ENCODE assay signal across 8 mouse cellular contexts in the genomic region with DNA sequence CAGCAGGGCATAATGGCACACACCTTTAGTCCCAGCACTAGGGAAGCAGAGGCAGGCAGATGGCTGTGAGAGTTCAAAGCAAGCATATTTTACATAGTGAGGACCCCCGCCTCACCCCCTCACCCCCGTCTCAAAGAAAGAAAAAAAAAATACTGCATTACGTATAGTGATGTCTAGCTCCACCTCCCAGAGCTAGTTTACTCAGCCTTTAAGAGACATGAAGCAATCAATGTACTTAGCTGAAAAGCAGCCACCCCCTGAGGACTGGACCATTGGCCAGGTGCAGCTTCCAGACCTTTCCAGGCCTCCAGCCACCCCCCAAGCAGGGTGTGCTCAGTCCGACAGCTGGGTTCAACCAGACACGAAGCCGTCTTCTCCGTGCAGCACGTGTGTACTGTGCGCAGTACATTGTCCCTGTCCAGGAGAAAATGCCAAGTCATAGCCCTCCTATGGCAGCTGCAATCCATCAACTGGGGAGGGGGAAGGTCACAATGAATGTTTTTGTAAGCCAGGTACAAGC. TPM values are rescaled to one million over a fixed set of nuclear protein-coding genes. Genes with fewer than 3 reads are reported as not detected.
DNase-seq lines count a peak whose midpoint lies in the region; ATAC-seq and TF ChIP-seq lines count a peak whose summit lies in the region.

No protein-coding gene starts in this region.

- no peaks in the 10 kb centered on the region for H3K27me3 ChIP-seq in E14TG2a.4 (ENCODE audit: insufficient read depth, low read length)
- H3K27me3 ChIP-seq in heart, embryonic 16.5 days (ENCODE audit: control insufficient read depth, insufficient read depth, low read length), result no peaks in the 10 kb centered on the region
- peaks cover 35% of the 10 kb centered on the region; the same call in 1 of the 2 replicates for H3K27me3 ChIP-seq in limb, embryonic 10.5 days (ENCODE audit: low read depth, poor library complexity, severe bottlenecking)
- H3K27me3 ChIP-seq in megakaryocyte, embryonic 14.5 days (replicated peaks), result peaks cover 4% of the 10 kb centered on the region

- H3K4me2 ChIP-seq in heart, embryonic 16.5 days (ENCODE audit: low read depth, low read length), result peak overlapping the region; percentile 70

- TF ChIP-seq CTCF in E14TG2a.4 (conservative IDR thresholded peaks at IDR 0.05; ENCODE audit: low read length), result no peak

- ATAC-seq in heart, embryonic 16.5 days (replicated peaks; ENCODE audit: extremely low read depth, insufficient read depth, low FRiP score), result peak; percentile 73; the same call in 1 of the 2 replicates

- 38% methylated on average over 9 of the region's 9 CpGs for WGBS in heart, embryonic 16.5 days
- 52% methylated on average over 9 of the region's 9 CpGs for WGBS in limb, embryonic 10.5 days

- peak; percentile 50 for DNase-seq in NIH3T3 (ENCODE audit: low read depth)
- DNase-seq in embryo, embryonic 9.5 days (ENCODE audit: extremely low spot score), result peak; percentile 28
- DNase-seq in limb, embryonic 10.5 days (ENCODE audit: low spot score), result peak; percentile 31
- peak; percentile 7 for DNase-seq in thymus, postnatal 0 days (ENCODE audit: low spot score)
- no peak for DNase-seq in natural killer cell, adult 2 months (ENCODE audit: low spot score in 2 of 2)

- H3K36me3 ChIP-seq in E14TG2a.4 (ENCODE audit: insufficient read depth, low read length), result no peaks in the 10 kb centered on the region
- H3K36me3 ChIP-seq in heart, embryonic 16.5 days (ENCODE audit: control insufficient read depth, insufficient read depth), result no peaks in the 10 kb centered on the region
- H3K36me3 ChIP-seq in limb, embryonic 10.5 days, result no peaks in the 10 kb centered on the region
- no peaks in the 10 kb centered on the region for H3K36me3 ChIP-seq in megakaryocyte, embryonic 14.5 days (replicated peaks; ENCODE audit: low read length)

- H3K9ac ChIP-seq in heart, embryonic 16.5 days (ENCODE audit: low read length), result peak overlapping the region; percentile 15

- no peaks in the 10 kb centered on the region for H3K9me3 ChIP-seq in E14TG2a.4 (ENCODE audit: low read length)
- no peaks in the 10 kb centered on the region for H3K9me3 ChIP-seq in heart, embryonic 16.5 days (replicated peaks; ENCODE audit: control insufficient read depth, low read length)
- H3K9me3 ChIP-seq in limb, embryonic 10.5 days (replicated peaks), result no peaks in the 10 kb centered on the region
- no peaks in the 10 kb centered on the region for H3K9me3 ChIP-seq in megakaryocyte, embryonic 14.5 days

- peak overlapping the region; percentile 64 for H3K4me3 ChIP-seq in E14TG2a.4 (replicated peaks; ENCODE audit: low read length)
- peak overlapping the region; percentile 51 for H3K4me3 ChIP-seq in heart, embryonic 16.5 days (ENCODE audit: low read length)
- H3K4me3 ChIP-seq in limb, embryonic 10.5 days, result peak overlapping the region; percentile 50
- H3K4me3 ChIP-seq in megakaryocyte, embryonic 14.5 days (replicated peaks), result peak overlapping the region; percentile 86

- H3K4me1 ChIP-seq in E14TG2a.4 (replicated peaks; ENCODE audit: low read depth, low read length), result peaks cover 10% of the 10 kb centered on the region
- no peaks in the 10 kb centered on the region for H3K4me1 ChIP-seq in heart, embryonic 16.5 days (ENCODE audit: control insufficient read depth, insufficient read depth, low read length)
- 0 out of 2 replicates have a peak, but pooled peaks cover 6% of the 10 kb centered on the region for H3K4me1 ChIP-seq in limb, embryonic 10.5 days
- peaks cover 4% of the 10 kb centered on the region; the same call in 1 of the 2 replicates for H3K4me1 ChIP-seq in megakaryocyte, embryonic 14.5 days

- H3K27ac ChIP-seq in heart, embryonic 16.5 days (ENCODE audit: low read length), result peak overlapping the region; percentile 89
- H3K27ac ChIP-seq in limb, embryonic 10.5 days, result peak overlapping the region; percentile 87

RNA-seq across cellular contexts. Expression of a gene that starts 24.0 kb away (rescaled TPM):
- 447 and 497 TPM in 2 replicates for polyA plus RNA-seq in heart, embryonic 16.5 days (2015; fragmentation: Nextera tagmentation; extraction: Ambion mirVana)
- polyA plus RNA-seq in limb, embryonic 10.5 days (2016; fragmentation: Nextera tagmentation; extraction: Ambion mirVana), result 417 and 443 TPM in 2 replicates
- 3.9 and 30.8 TPM in 2 replicates for polyA plus RNA-seq in megakaryocyte, embryonic 14.5 days (2012; ENCODE audit: insufficient read depth, low replicate concordance)
- 367 and 379 TPM in 2 replicates for polyA plus RNA-seq in thymus, postnatal 0 days (2015; fragmentation: Nextera tagmentation; extraction: Ambion mirVana)

Comparison
In these comparisons a context has a peak if more than half of its experiments do, and no peak if none do; other contexts are left out.
1. DNase-seq: peak in NIH3T3 (single experiment), embryo, embryonic 9.5 days (single experiment), limb, embryonic 10.5 days (single experiment) and thymus, postnatal 0 days (single experiment); none in natural killer cell, adult 2 months (0 of 2).
2. RNA of a gene that starts 24.0 kb away (polyA plus RNA-seq): 447 to 497 TPM in heart, embryonic 16.5 days, 417 to 443 TPM in limb, embryonic 10.5 days and 367 to 379 TPM in thymus, postnatal 0 days; 3.9 to 30.8 TPM in megakaryocyte, embryonic 14.5 days; every median in the first group is over 10 times any median in the second.
3. Peak in every context shown above with its lines, with median percentiles within 50 percentile points of each other: H3K4me3 ChIP-seq.